Mouse (Mus musculus) cerebellum, adult 9-10 months (tissue): Measurements from ENCODE around the gene Malrd1.
"Not testable (repeated sequence)": the region's sequence is repeated elsewhere in the genome, so short reads cannot be mapped to it uniquely, and the experiment has no call there.

ENCODE experiments used
- DNase-seq: peaks from one replicate; pipeline ENCODE4 v3.0.0; 2022

Gene Malrd1

DNA sequence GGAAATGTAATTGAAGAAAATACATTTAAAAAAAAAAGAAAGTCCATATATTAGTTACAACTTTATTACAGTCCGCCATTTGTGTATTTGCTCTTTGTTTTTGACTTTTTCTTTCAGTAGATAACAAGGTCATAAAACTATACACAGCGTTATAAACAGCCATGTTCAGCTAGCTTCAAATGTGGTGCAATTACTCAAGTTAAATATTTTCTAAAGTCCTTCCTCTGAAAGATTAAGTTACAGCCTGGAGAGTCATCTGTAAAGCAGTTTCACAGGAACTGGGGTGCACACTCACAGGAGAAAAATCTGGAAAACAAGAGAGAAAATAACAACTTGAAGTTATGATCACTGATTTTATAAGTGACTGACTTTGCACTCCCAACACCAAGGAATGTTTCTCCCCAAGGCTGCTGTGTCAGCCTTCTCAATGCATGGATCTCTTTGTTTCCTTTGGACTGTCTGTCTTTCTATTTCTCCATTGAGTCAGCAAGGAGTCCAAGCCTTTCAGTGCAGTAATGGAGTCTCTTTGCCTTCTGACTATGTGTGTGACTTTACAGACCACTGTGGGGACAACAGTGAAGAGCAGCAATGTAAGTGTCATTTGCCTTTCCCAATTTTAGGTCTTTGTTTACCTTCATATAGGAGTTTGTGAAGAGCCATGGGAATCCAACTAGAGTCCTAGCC is at the start of gene Malrd1:
Gene Malrd1, plus strand, starts transcription at position 239 of the 684 bp plus-strand sequence.
- no peak for DNase-seq

DNA sequence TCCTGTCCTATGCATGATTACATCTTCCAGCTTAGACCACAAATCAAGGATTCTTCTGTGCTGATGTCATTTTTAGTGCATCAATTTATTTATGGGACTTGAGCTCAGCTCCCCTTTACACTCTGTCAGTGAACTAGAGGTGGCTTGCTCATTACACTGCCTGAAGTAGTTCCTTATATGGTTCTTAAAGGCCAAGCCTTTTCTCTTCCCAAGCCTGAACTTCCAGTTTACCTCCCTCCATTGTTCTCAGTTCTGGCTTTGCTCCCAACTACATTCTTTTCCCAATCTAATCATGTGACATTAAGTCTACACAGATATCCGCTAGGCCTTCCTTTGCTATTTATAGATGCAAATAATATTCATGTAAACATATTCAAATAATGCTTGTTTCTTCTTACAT is 12.4 kb downstream of the Malrd1 start:
- DNase-seq, result no peak

- no peak for DNase-seq
Measured at GRCm38 (mm10) chr2:15613327-15613948, 87.2 kb downstream of the Malrd1 start.

DNA sequence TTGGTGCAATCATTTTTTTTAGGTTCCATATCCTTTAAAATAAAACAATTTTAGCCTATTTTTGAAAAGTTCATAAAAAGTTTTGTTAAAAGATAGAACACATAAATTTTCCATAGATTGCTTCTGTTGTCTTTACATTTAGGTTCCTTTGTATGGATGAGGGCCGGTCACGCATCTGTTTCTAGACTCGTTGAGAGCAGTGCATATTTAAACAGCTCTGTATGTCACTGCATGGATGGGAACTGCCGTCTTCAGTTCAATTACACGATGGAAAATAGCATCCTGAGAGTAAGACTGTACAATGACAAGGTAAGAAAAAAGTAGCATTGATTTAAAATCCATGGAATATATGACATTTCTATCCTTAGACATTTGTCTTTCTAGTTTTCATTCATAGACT is 87.7 kb downstream of the Malrd1 start:
- no peak for DNase-seq

- no peak for DNase-seq
Measured at GRCm38 (mm10) chr2:15635761-15636160, 109.5 kb downstream of the Malrd1 start.

DNA sequence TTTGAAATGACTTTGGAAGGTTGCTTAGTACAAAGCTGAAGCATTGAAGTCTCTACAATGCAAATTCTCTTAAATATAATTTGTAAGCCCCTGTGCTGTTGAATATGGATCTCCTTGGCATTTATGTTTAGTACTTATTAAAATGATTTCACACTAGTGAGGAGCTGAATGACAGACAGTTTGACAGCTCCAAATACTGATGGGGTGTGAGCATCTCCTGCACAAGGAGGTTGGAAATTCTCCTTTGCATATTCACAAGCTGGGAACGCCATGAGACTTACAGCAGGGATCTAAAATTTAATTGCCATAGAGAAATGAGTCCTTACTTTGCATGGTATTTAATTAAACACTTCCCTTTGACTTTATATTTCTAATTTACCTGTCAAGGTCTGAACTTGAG is 117.6 kb downstream of the Malrd1 start:
- DNase-seq, result no peak

GRCm38 (mm10) chr2:15656388-15656787 is 130.1 kb downstream of the Malrd1 start:
- no peak for DNase-seq

DNA sequence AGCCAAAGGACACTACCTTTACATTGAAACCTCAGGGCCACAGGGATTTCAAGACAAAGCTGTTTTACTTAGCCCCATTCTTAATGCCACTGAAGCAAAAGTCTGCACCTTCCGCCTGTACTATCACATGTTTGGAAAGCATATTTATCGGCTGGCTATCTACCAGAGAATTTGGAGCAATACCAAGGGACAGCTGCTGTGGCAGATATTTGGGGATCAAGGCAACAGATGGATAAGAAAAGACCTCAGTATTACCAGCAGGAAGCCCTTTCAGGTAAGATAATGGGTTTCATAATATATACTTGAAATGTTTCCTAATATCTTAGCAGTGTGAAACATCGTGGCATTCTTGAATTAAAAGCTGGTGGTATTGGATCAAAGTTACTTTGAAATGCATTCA is 176.7 kb downstream of the Malrd1 start:
- no peak for DNase-seq

DNA sequence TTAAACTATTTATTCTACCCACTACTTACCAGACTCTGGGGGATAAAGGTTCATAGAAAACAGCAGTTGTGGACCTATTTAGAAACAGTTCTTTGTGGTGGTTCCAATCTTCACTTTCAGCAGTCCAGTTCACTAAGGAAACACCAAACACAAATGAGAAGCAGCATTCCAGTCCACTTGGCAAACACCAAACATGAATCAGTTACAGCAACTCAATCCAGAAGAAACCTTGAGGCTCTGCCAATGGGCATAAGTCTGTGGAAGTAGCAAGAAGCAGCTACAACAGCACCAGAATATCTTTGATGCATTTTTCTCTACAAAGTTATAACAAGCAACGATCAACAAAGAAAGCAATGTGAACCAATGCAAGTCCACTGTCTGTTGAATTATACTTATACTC is 214.7 kb downstream of the Malrd1 start:
- peak; percentile 3 for DNase-seq

GRCm38 (mm10) chr2:15744979-15745688 is 218.9 kb downstream of the Malrd1 start:
- no peak for DNase-seq

GRCm38 (mm10) chr2:15784818-15785217 is 258.5 kb downstream of the Malrd1 start:
- DNase-seq, result no peak

- DNase-seq, result no peak
Measured at GRCm38 (mm10) chr2:15815724-15816123, 289.4 kb downstream of the Malrd1 start.

DNA sequence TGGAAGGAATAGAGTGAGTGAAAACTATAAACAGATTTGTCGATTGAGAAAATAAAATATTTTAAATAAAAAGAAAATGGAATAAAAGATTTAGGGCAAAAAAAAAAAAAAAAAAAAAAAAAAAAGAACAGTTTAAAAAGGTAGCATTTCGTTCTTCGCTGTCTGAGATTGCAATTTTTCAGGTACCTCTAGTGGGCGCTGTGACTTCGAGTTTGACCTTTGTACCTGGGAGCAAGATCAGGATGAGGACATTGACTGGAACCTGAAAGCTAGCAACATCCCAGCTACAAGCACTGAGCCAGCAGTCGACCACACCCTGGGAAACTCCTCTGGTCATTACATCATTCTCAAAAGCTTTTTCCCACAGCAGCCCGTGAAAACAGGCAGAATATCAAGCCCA is 343.1 kb downstream of the Malrd1 start:
- no peak for DNase-seq

- DNase-seq, result no peak
Measured at GRCm38 (mm10) chr2:15893418-15894120, 367.3 kb downstream of the Malrd1 start.

GRCm38 (mm10) chr2:15925432-15925831 is 399.2 kb downstream of the Malrd1 start:
- no peak for DNase-seq

- DNase-seq, result no peak
Measured at GRCm38 (mm10) chr2:15926041-15926440, 399.8 kb downstream of the Malrd1 start.

- no peak for DNase-seq
Measured at GRCm38 (mm10) chr2:15931479-15931878, 405.2 kb downstream of the Malrd1 start.

DNA sequence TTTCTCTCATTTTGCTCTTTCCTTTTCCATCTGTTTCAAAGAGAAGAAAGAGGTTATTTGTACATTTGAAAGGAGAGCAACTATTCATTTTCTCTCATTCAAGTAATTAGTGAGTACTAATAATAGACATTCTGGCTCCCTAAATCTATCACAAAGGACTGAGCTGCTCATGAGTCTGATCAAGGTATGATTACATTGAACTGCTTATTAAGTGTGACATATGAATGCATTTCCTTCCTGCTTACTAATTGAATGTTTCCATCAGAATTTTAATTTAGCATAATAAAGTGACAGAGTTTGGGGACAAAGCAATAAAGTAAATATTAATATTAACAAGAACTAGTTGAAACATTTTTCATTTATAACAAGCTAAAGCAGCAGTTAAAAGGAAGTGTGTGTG is 405.6 kb downstream of the Malrd1 start:
- DNase-seq, result no peak

GRCm38 (mm10) chr2:15932340-15932739 is 406.1 kb downstream of the Malrd1 start:
- no peak for DNase-seq

DNA sequence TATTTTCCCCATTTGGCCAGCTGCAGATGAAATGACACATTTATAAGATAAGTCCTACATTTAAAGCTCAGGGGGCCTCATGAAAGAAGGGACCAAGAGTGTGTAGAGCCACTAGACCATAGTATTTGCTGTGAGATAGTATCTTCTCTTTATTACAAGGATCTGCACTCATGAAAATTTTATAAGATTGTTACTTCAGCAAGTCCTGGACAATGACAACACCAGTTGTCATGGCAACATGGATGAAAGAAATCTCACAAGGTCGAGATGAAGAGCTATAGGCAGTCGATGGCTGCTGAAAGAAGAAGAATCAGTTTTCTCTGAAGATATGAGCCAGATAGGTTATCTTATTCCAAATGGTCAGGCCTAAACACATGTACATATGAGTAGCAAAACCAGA is 476.6 kb downstream of the Malrd1 start:
- no peak for DNase-seq

GRCm38 (mm10) chr2:16017046-16017445 is 490.8 kb downstream of the Malrd1 start:
- DNase-seq, result not testable (repeated sequence)

- DNase-seq, result not testable (repeated sequence)
Measured at GRCm38 (mm10) chr2:16017719-16018118, 491.4 kb downstream of the Malrd1 start.

DNA sequence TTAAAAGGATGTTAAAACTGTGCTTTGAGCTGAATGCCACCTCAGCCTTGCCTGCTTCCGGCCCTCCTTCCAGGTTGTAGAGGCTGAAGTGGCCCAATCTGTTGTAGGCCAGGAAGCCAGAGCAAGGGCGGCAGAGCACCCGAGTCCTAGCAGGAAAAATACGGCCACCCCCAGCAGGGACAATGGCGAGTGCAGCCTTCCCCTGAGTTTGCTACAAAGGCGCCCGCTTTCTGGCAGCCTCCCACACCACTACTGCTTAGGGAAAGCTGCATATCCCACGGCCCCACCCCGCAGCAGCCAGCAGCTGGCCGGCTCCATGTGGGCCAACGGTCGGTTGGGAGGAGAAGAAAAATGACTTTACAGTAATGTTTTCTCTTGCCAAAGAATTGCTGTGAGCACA is 503.5 kb downstream of the Malrd1 start:
- DNase-seq, result no peak

GRCm38 (mm10) chr2:16031559-16031958 is 505.3 kb downstream of the Malrd1 start:
- no peak for DNase-seq
